Mouse (Mus musculus) megakaryocyte progenitor cell, adult 5-6 weeks (primary cell): ENCODE results near the gene Sertad2. TPM values are rescaled to one million over a fixed set of nuclear protein-coding genes. Genes with fewer than 3 reads are reported as not detected.

Experiments used
- ATAC-seq: replicated peaks from 2 replicates; pipeline ENCODE4 v1.8.0; 2016; ENCODE audit warnings: mild to moderate bottlenecking, moderate TSS enrichment, inconsistent platforms; ENCODE audit not compliant: poor library complexity
- total RNA-seq, 2 experiments: library from RNA; stranded (forward) in 1 of 2; stranded (reverse) in 1 of 2; fragments of 157-497, 149-512 nt in 1 of 2; fragments of 200-1000 nt in 1 of 2; gene quantifications; 2 replicates each; pipeline versions ENCODE4 v1.2.3 to v1.2.4; 2015 to 2017

The Sertad2 gene
- total RNA-seq, 2 experiments from 2014 or later, result 8.8 to 9.4 TPM

- no peak for ATAC-seq
These were observed 1.3 kb downstream of the Sertad2 start for GRCm38 (mm10) chr11:20544376-20544775.

GRCm38 (mm10) chr11:20544801-20545515 is 1.9 kb downstream of the Sertad2 start:
- ATAC-seq, result no peak

GRCm38 (mm10) chr11:20549481-20549880 is 6.4 kb downstream of the Sertad2 start:
- no peak for ATAC-seq

GRCm38 (mm10) chr11:20550196-20550595 is 7.1 kb downstream of the Sertad2 start:
- ATAC-seq, result no peak

- ATAC-seq, result no peak
These were observed 9.0 kb downstream of the Sertad2 start for GRCm38 (mm10) chr11:20552059-20552458.

- ATAC-seq, result no peak
These were observed 10.0 kb downstream of the Sertad2 start for GRCm38 (mm10) chr11:20552758-20553673.

- 0 out of 2 replicates have a peak, but pooled peaks have one; percentile 33 for ATAC-seq
These were observed 12.6 kb downstream of the Sertad2 start for GRCm38 (mm10) chr11:20555651-20556050.

- ATAC-seq, result peak; percentile 34
These were observed 13.3 kb downstream of the Sertad2 start for GRCm38 (mm10) chr11:20556163-20556911.

- no peak for ATAC-seq
These were observed 16.3 kb downstream of the Sertad2 start for GRCm38 (mm10) chr11:20559236-20559950.

GRCm38 (mm10) chr11:20559951-20560642 is 17.0 kb downstream of the Sertad2 start:
- ATAC-seq, result 0 out of 2 replicates have a peak, but pooled peaks have one; percentile 14

- ATAC-seq, result peak; percentile 86
These were observed 18.4 kb downstream of the Sertad2 start for GRCm38 (mm10) chr11:20561323-20562002.

- no peak for ATAC-seq
These were observed 22.0 kb downstream of the Sertad2 start for GRCm38 (mm10) chr11:20565057-20565456.

GRCm38 (mm10) chr11:20571702-20572413 is 28.8 kb downstream of the Sertad2 start:
- no peak for ATAC-seq

GRCm38 (mm10) chr11:20576046-20576635 is 33.1 kb downstream of the Sertad2 start:
- ATAC-seq, result peak; percentile 88

GRCm38 (mm10) chr11:20582758-20583157 is 39.7 kb downstream of the Sertad2 start:
- ATAC-seq, result no peak

GRCm38 (mm10) chr11:20585297-20585696 is 42.2 kb downstream of the Sertad2 start:
- no peak for ATAC-seq

GRCm38 (mm10) chr11:20586180-20586579 is 43.1 kb downstream of the Sertad2 start:
- ATAC-seq, result no peak

- no peak for ATAC-seq
These were observed 46.3 kb downstream of the Sertad2 start for GRCm38 (mm10) chr11:20589393-20589792.
